Mouse (Mus musculus) erythroblast, embryonic 14.5 days (primary cell): ENCODE data around the gene Krtap11-1. TPM values are rescaled to one million over a fixed set of nuclear protein-coding genes. Genes with fewer than 3 reads are reported as not detected.

Experiments used
- H3K27me3 ChIP-seq: 2 replicates; pipeline ENCODE4 v1.6.1; 2012; ENCODE audit warnings: inconsistent platforms; ENCODE audit not compliant: control insufficient read depth
- H3K36me3 ChIP-seq: 2 replicates; pipeline ENCODE4 v1.6.1; 2012; ENCODE audit warnings: mild to moderate bottlenecking, inconsistent platforms; ENCODE audit not compliant: control insufficient read depth
- H3K4me1 ChIP-seq: 2 replicates; pipeline ENCODE4 v1.6.1; 2012; ENCODE audit warnings: inconsistent platforms; ENCODE audit not compliant: control insufficient read depth
- H3K4me3 ChIP-seq: replicated peaks from 2 replicates; pipeline ENCODE3; 2012; ENCODE audit warnings: moderate library complexity, mild to moderate bottlenecking, inconsistent platforms
- H3K9me3 ChIP-seq: 2 replicates; pipeline ENCODE4 v1.6.1; 2012; ENCODE audit warnings: low read length, inconsistent platforms, mixed read lengths; ENCODE audit not compliant: control insufficient read depth
- GATA1 ChIP-seq: IDR thresholded peaks from 2 replicates; pipeline ENCODE4 v1.6.1; 2012; ENCODE audit warnings: low read length, inconsistent platforms, mixed read lengths
- TAL1 ChIP-seq: IDR thresholded peaks from 3 replicates; pipeline ENCODE4 v1.6.1; 2012; ENCODE audit warnings: low read length, inconsistent platforms, mixed read lengths
- polyA plus RNA-seq: library from polyadenylated mRNA; stranded (reverse); fragments of >175 nt; gene quantifications from 2 replicates; pipeline ENCODE4 v1.2.3, GENCODE M21; 2012

Gene Krtap11-1
- polyA plus RNA-seq, result not detected in 2 replicates

GRCm38 (mm10) chr16:89571083-89571482, at the start of gene Krtap11-1:
Gene Krtap11-1 (minus strand): TSS chr16:89571183.
- H3K9me3 ChIP-seq, result peaks cover 19% of the 10 kb centered on the region
- no peak for TF ChIP-seq GATA1
- no peak for TF ChIP-seq TAL1

GRCm38 (mm10) chr16:89618190-89618589, 47.2 kb upstream of the Krtap11-1 start:
- Histone ChIP-seq H3K27me3 (no peaks in the 10 kb centered on the region), H3K4me3 (no peak overlapping the region), H3K36me3 (no peaks in the 10 kb centered on the region), H3K9me3 (peaks cover 19% of the 10 kb centered on the region), H3K4me1 (no peaks in the 10 kb centered on the region)
- TF ChIP-seq TAL1 (no peak), GATA1 (no peak)

More at GRCm38 (mm10) chr16:89571083-89571482, at the start of gene Krtap11-1:
- H3K4me3 ChIP-seq, result no peak within 1 kb of the TSS
- no peaks in the 10 kb centered on the region for H3K36me3 ChIP-seq
- no peaks in the 10 kb centered on the region for H3K27me3 ChIP-seq
- H3K4me1 ChIP-seq, result no peaks in the 10 kb centered on the region

GRCm38 (mm10) chr16:89617251-89617650, 46.3 kb upstream of the Krtap11-1 start:
- H3K27me3 ChIP-seq, result no peaks in the 10 kb centered on the region
- TF ChIP-seq TAL1, result no peak
- TF ChIP-seq GATA1, result no peak
- peaks cover 22% of the 10 kb centered on the region for H3K9me3 ChIP-seq
- no peaks in the 10 kb centered on the region for H3K4me1 ChIP-seq
- no peaks in the 10 kb centered on the region for H3K36me3 ChIP-seq
- no peak overlapping the region for H3K4me3 ChIP-seq

GRCm38 (mm10) chr16:89613726-89614125, 42.7 kb upstream of the Krtap11-1 start:
- TF ChIP-seq GATA1 (no peak), TAL1 (no peak)
- Histone ChIP-seq H3K4me3 (no peak overlapping the region), H3K4me1 (no peaks in the 10 kb centered on the region), H3K9me3 (peaks cover 33% of the 10 kb centered on the region), H3K36me3 (no peaks in the 10 kb centered on the region), H3K27me3 (no peaks in the 10 kb centered on the region)

GRCm38 (mm10) chr16:89608791-89609185, 37.8 kb upstream of the Krtap11-1 start:
- Histone ChIP-seq H3K27me3 (no peaks in the 10 kb centered on the region), H3K4me1 (no peaks in the 10 kb centered on the region), H3K36me3 (no peaks in the 10 kb centered on the region), H3K4me3 (no peak overlapping the region), H3K9me3 (peaks cover 29% of the 10 kb centered on the region)
- TF ChIP-seq TAL1 (no peak), GATA1 (no peak)

GRCm38 (mm10) chr16:89608161-89608790, 37.3 kb upstream of the Krtap11-1 start:
- no peak overlapping the region for H3K4me3 ChIP-seq
- no peaks in the 10 kb centered on the region for H3K36me3 ChIP-seq
- TF ChIP-seq GATA1 (no peak), TAL1 (no peak)
- no peaks in the 10 kb centered on the region for H3K27me3 ChIP-seq
- peaks cover 24% of the 10 kb centered on the region for H3K9me3 ChIP-seq
- no peaks in the 10 kb centered on the region for H3K4me1 ChIP-seq

GRCm38 (mm10) chr16:89606951-89607350, 36.0 kb upstream of the Krtap11-1 start:
- TF ChIP-seq TAL1, result no peak
- TF ChIP-seq GATA1, result no peak
- no peaks in the 10 kb centered on the region for H3K27me3 ChIP-seq
- H3K4me3 ChIP-seq, result no peak overlapping the region
- peaks cover 22% of the 10 kb centered on the region for H3K9me3 ChIP-seq
- H3K4me1 ChIP-seq, result no peaks in the 10 kb centered on the region
- no peaks in the 10 kb centered on the region for H3K36me3 ChIP-seq

- Histone ChIP-seq H3K9me3 (peaks cover 3% of the 10 kb centered on the region; the same call in 1 of the 2 replicates), H3K36me3 (no peaks in the 10 kb centered on the region), H3K4me3 (no peak overlapping the region), H3K4me1 (no peaks in the 10 kb centered on the region), H3K27me3 (no peaks in the 10 kb centered on the region)
- no peak for TF ChIP-seq TAL1
- no peak for TF ChIP-seq GATA1
Measured at GRCm38 (mm10) chr16:89587209-89587608, 16.2 kb upstream of the Krtap11-1 start.

GRCm38 (mm10) chr16:89585604-89586508, 14.9 kb upstream of the Krtap11-1 start:
- no peaks in the 10 kb centered on the region for H3K27me3 ChIP-seq
- TF ChIP-seq TAL1, result no peak
- TF ChIP-seq GATA1, result no peak
- H3K9me3 ChIP-seq, result peaks cover 4% of the 10 kb centered on the region

More at GRCm38 (mm10) chr16:89585604-89586508, 14.9 kb upstream of the Krtap11-1 start:
- Histone ChIP-seq H3K4me3 (no peak overlapping the region), H3K36me3 (no peaks in the 10 kb centered on the region), H3K4me1 (no peaks in the 10 kb centered on the region)
